Mouse (Mus musculus): ENCODE results near the gene Magi1.

DNA sequence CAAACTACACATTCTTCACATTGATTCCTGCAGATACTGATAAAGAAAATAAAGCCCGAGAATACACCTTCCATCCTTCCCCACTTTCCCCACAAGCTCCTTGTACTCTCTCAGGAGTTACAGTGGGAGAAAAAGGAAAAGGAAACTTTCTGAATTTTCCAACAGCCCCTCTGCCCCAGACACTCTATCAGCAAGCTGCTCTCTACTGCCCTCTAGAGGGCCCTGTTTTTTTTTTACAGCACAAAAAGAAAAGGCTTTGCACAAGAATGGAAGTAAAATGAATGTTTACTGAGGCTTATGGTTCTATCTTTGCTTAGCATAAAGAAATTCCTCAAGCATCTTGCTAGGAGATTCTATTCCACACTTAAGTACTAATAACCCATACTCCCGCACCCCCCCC lies 243.6 kb downstream of the Magi1 start:
- TF ChIP-seq POLR2A (IDR thresholded peaks at IDR 0.05; ENCODE audit: insufficient read depth, low read depth, low read length) (no peak), CTCF (IDR thresholded peaks at IDR 0.05; ENCODE audit: insufficient read depth, low read depth, low read length) (no peak)

Measured in olfactory bulb, adult 2 months (tissue).